Mouse (Mus musculus): ENCODE results near the gene Rrp36. TPM values are rescaled to one million over a fixed set of nuclear protein-coding genes. Genes with fewer than 3 reads are reported as not detected.

Gene Rrp36
- polyA plus RNA-seq, 1 experiment from 2014 or later, result 52.3 TPM

GRCm38 (mm10) chr17:46680760-46681373 is 6.7 kb upstream of the Rrp36 start, which contains the start of gene Klhdc3:
Klhdc3 (minus strand) TSS chr17:46680914.
- H3K36me3 ChIP-seq, result peaks cover 58% of the 10 kb centered on the region
- ATAC-seq (ENCODE audit: low FRiP score), result peak; percentile 97
- no peaks in the 10 kb centered on the region for H3K9me3 ChIP-seq
- peak within 1 kb of the TSS; percentile 96 for H3K4me2 ChIP-seq
- peaks cover 34% of the 10 kb centered on the region for H3K4me1 ChIP-seq (replicated peaks)
- peak within 1 kb of the TSS; percentile 94 for H3K27ac ChIP-seq
- peak within 1 kb of the TSS; percentile 82 for H3K9ac ChIP-seq
- under 1% methylated on average over 49 of the region's 49 CpGs for WGBS
- no peaks in the 10 kb centered on the region for H3K27me3 ChIP-seq
- peak within 1 kb of the TSS; percentile 87 for H3K4me3 ChIP-seq

DNA sequence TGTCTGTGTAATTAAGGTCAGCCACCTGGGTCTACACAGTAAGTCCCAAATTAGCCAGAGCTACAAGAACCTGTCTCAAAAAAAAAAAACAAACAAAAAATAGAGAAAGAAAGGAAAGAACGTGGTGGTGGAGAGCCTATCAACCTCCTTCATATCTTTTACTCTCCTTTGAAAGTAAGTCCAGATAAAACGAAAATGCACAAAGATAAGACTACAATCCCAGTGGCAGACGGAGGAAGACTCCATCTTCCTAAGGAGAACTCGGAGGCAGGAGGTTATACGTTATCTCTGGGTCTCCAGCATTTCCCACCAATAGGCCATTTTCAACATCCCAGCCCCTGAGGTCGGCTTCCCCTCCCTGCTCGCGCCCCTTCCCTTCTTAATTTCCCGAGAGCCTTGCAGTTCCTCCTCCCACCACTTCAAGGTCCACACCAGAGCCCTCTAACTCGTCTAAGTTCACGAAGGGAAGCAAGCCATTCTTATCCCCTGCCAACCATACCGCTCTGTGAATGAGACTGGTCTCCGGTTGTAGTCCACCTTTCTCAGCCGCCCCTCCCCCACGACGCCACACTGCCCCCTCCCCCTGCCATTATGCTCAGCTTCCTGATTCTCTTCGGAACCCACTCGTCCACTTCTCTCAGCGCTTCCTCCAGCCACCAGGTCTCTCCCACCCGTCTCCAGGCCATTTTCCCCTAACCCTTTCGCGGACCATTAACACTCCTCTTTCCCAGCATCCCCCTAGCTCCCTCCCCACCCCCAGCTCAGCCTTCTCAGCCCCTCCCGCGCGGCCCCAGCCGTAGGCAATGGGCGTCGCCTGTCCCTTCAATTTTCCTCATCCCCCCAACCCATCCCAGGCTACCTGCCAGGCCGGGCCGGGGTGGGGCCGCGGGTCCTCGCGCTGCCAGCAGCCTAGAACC is 5.9 kb upstream of the Rrp36 start:
- H3K4me3 ChIP-seq, result peak overlapping the region; percentile 87
- ATAC-seq (ENCODE audit: low FRiP score), result peak; percentile 52
- peak overlapping the region; percentile 96 for H3K4me2 ChIP-seq
- peaks cover 58% of the 10 kb centered on the region for H3K36me3 ChIP-seq
- under 1% methylated on average over 34 of the region's 34 CpGs for WGBS
- no peaks in the 10 kb centered on the region for H3K9me3 ChIP-seq
- H3K27ac ChIP-seq, result peak overlapping the region; percentile 94
- H3K9ac ChIP-seq, result peak overlapping the region; percentile 75
- no peaks in the 10 kb centered on the region for H3K27me3 ChIP-seq
- peaks cover 34% of the 10 kb centered on the region for H3K4me1 ChIP-seq (replicated peaks)

- peak overlapping the region; percentile 87 for H3K4me3 ChIP-seq
- no peaks in the 10 kb centered on the region for H3K9me3 ChIP-seq
- peak overlapping the region; percentile 96 for H3K4me2 ChIP-seq
- H3K4me1 ChIP-seq (replicated peaks), result peaks cover 42% of the 10 kb centered on the region
- H3K27ac ChIP-seq, result no peak overlapping the region; the same call in 1 of the 2 replicates
- no peak for ATAC-seq (ENCODE audit: low FRiP score)
- WGBS, result 63% methylated on average over 9 of the region's 9 CpGs
- peaks cover 54% of the 10 kb centered on the region for H3K36me3 ChIP-seq
- H3K27me3 ChIP-seq, result no peaks in the 10 kb centered on the region
- H3K9ac ChIP-seq, result peak overlapping the region; percentile 75
These were observed 4.8 kb upstream of the Rrp36 start for GRCm38 (mm10) chr17:46678911-46679310.

DNA sequence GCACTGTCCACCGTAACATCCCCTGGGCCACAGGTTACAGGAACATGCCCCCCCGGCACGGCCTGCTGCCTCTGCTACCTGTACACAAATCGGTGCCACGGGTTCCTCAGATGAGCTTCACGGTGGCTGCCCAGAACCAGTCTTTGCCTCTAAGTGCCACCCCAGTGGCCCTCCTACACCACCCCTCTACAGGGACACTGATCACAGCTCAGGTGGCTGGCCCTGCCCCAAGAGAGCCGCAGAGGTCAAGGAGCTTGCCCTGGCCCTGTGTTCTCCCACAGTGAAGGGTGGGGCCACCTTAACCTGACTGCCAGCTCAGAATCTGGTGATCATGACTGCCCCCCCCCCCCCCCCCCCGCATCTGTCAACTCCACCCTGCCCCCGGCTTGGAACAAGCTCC is 4.3 kb upstream of the Rrp36 start, which contains the start of gene Mea1:
TSS of gene Mea1 (plus strand) at position 378 of the 400 bp plus-strand sequence.
- Histone ChIP-seq H3K4me2 (peak within 1 kb of the TSS; percentile 96), H3K9ac (peak within 1 kb of the TSS; percentile 75), H3K4me1 (replicated peaks) (peaks cover 45% of the 10 kb centered on the region), H3K27ac (peak within 1 kb of the TSS; percentile 94), H3K36me3 (peaks cover 49% of the 10 kb centered on the region), H3K9me3 (no peaks in the 10 kb centered on the region), H3K4me3 (peak within 1 kb of the TSS; percentile 87), H3K27me3 (no peaks in the 10 kb centered on the region)
- 88% methylated on average over 9 of the region's 9 CpGs for WGBS
- no peak for ATAC-seq (ENCODE audit: low FRiP score)

DNA sequence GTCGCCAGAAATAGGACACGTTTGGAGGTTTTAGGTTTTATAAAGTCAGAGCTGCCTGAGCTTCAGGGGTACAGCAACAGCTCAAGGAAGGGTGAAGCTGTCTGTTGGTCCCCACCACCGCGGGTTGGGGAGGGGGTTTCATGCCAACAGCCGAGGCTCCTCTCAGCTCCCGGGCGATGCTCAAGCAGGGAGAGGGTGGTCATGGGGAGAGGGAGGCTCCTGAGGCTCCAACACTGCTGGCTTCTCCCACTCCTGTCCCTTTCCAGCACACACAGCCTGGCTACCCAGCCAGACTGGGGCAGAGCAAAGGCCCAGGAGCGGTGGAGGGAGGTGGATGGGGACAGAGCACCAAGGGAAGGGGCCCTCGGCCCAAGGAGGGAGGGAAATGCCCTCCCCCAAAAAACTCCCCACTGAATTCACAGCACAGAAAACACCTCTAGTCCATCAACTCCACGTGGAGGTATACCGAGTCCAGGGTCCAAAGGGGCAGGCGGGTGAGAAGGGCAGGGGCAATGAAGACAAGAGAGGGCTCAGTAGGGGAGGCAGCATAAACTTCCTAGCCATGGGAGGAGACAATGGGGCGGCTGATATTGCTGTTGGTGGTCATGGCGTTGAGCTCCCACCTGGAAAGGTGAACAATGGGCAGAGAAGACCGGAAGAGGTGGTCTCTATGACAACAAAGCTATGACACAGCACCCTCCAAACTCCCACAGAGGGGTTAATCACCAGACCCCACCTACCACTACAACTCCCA is 555 bp upstream of the Rrp36 start:
- Histone ChIP-seq H3K27ac (peak overlapping the region; percentile 80), H3K9me3 (no peaks in the 10 kb centered on the region), H3K27me3 (no peaks in the 10 kb centered on the region), H3K9ac (peak overlapping the region; percentile 79), H3K4me3 (peak overlapping the region; percentile 78), H3K4me2 (peak overlapping the region; percentile 92), H3K4me1 (replicated peaks) (peaks cover 37% of the 10 kb centered on the region), H3K36me3 (peaks cover 57% of the 10 kb centered on the region)
- 20% methylated on average over 15 of the region's 15 CpGs for WGBS
- peak; percentile 43 for ATAC-seq (ENCODE audit: low FRiP score)

DNA sequence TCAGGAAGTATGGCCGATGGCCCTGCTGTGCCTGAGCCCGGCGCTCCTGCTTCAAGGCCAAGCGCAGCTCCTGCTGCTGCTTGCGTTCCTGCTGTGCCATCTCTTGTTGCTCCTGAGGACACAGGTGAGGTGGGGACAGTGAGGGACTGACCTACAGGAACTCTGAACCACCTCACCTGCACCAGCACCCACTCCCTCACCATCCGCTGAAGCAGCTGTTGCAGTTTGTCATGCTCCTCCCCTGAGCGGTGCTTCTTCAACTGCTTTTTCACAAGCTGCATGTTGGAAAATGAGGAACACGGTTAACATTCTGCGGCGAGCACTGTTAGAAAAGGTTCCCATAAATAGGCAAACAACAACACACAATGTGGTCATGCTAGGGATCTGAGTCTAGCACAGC is 4.2 kb downstream of the Rrp36 start:
- H3K27ac ChIP-seq, result no peak overlapping the region
- H3K4me1 ChIP-seq (replicated peaks), result peaks cover 17% of the 10 kb centered on the region
- H3K36me3 ChIP-seq, result peaks cover 65% of the 10 kb centered on the region
- H3K4me2 ChIP-seq, result no peak overlapping the region
- no peak for ATAC-seq (ENCODE audit: low FRiP score)
- H3K9ac ChIP-seq, result no peak overlapping the region
- no peak overlapping the region for H3K4me3 ChIP-seq
- 96% methylated on average over 10 of the region's 10 CpGs for WGBS
- no peaks in the 10 kb centered on the region for H3K9me3 ChIP-seq
- H3K27me3 ChIP-seq, result no peaks in the 10 kb centered on the region

DNA sequence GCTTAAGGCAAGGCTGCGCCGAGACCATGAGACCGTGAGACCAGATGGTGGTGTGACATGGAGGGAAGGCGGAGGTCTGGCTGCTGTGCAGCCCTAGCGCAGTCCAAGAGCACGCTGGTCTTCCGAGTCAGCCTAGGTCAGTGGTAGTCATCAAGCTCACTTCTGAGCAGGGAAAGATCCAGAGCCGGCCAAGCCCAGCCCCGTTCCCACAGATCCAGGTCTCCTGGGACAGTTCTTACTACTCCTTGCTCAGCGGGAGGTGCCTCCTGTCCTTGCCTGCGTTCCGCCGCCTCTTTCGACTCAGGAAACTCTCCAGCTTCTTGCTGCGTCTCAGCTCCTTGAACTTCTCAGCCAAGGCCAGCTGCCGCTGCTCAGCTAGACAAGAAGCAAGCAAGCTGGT is 6.4 kb downstream of the Rrp36 start:
- Histone ChIP-seq H3K27me3 (no peaks in the 10 kb centered on the region), H3K4me3 (no peak overlapping the region), H3K4me1 (replicated peaks) (no peaks in the 10 kb centered on the region), H3K9ac (no peak overlapping the region), H3K36me3 (peaks cover 82% of the 10 kb centered on the region), H3K27ac (no peak overlapping the region), H3K9me3 (no peaks in the 10 kb centered on the region), H3K4me2 (no peak overlapping the region)
- WGBS, result 91% methylated on average over 16 of the region's 16 CpGs
- no peak for ATAC-seq (ENCODE audit: low FRiP score)

- Histone ChIP-seq H3K9ac (no peak overlapping the region), H3K27ac (no peak overlapping the region), H3K36me3 (peaks cover 97% of the 10 kb centered on the region), H3K9me3 (no peaks in the 10 kb centered on the region), H3K27me3 (no peaks in the 10 kb centered on the region), H3K4me3 (no peak overlapping the region), H3K4me2 (no peak overlapping the region), H3K4me1 (replicated peaks) (no peaks in the 10 kb centered on the region)
- ATAC-seq (ENCODE audit: low FRiP score), result no peak
- WGBS, result 95% methylated on average over 5 of the region's 5 CpGs
These were observed 11.4 kb downstream of the Rrp36 start for GRCm38 (mm10) chr17:46662730-46663129.

DNA sequence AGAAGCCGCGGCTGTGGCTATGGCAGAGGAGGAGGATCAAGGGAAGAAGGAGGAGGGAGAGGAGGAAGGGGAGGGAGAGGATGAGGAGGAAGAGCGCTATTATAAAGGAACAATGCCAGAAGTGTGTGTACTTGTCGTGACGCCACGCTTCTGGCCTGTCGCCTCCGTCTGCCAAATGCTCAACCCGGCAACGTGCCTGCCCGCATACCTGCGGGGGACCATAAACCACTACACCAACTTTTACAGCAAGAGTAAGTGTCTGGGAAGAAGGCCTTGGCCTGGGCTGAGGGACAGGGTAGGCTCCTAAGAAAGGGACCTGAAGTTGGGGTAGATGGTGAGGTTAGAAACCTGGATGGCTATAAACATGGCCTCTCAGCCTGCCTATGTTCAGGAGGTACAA is 12.2 kb downstream of the Rrp36 start:
- Histone ChIP-seq H3K4me1 (replicated peaks) (no peaks in the 10 kb centered on the region), H3K27ac (no peak overlapping the region)

GRCm38 (mm10) chr17:46661351-46661750 is 12.8 kb downstream of the Rrp36 start:
- H3K27me3 ChIP-seq, result no peaks in the 10 kb centered on the region
- 97% methylated on average over 9 of the region's 9 CpGs for WGBS
- H3K4me2 ChIP-seq, result no peak overlapping the region
- H3K9ac ChIP-seq, result no peak overlapping the region
- H3K4me1 ChIP-seq (replicated peaks), result no peaks in the 10 kb centered on the region
- H3K9me3 ChIP-seq, result no peaks in the 10 kb centered on the region
- peaks cover 99% of the 10 kb centered on the region for H3K36me3 ChIP-seq
- no peak for ATAC-seq (ENCODE audit: low FRiP score)
- H3K4me3 ChIP-seq, result no peak overlapping the region
- H3K27ac ChIP-seq, result no peak overlapping the region

More for the DNA sequence above, 12.2 kb downstream of the Rrp36 start:
- WGBS, result 94% methylated on average over 12 of the region's 12 CpGs
- H3K9ac ChIP-seq, result no peak overlapping the region
- H3K36me3 ChIP-seq, result peaks cover 99% of the 10 kb centered on the region
- no peak overlapping the region for H3K4me2 ChIP-seq
- ATAC-seq (ENCODE audit: low FRiP score), result no peak
- no peaks in the 10 kb centered on the region for H3K9me3 ChIP-seq
- H3K27me3 ChIP-seq, result no peaks in the 10 kb centered on the region
- no peak overlapping the region for H3K4me3 ChIP-seq

GRCm38 (mm10) chr17:46656054-46656453 is 18.1 kb downstream of the Rrp36 start:
- no peak overlapping the region for H3K27ac ChIP-seq
- ATAC-seq (ENCODE audit: low FRiP score), result no peak
- 81% methylated on average over 6 of the region's 6 CpGs for WGBS
- H3K4me1 ChIP-seq (replicated peaks), result peaks cover 36% of the 10 kb centered on the region
- H3K27me3 ChIP-seq, result no peaks in the 10 kb centered on the region
- no peaks in the 10 kb centered on the region for H3K9me3 ChIP-seq
- peaks cover 84% of the 10 kb centered on the region for H3K36me3 ChIP-seq
- H3K4me3 ChIP-seq, result no peak overlapping the region
- no peak overlapping the region for H3K9ac ChIP-seq
- H3K4me2 ChIP-seq, result no peak overlapping the region
